Mouse (Mus musculus) adrenal gland, postnatal 25 days (tissue): ENCODE measurements at regions not wholly inside any gene's neighbourhood (a gene's known extent, or its start where the extent isn't known, plus 50 kb on each side); places are given as distances from the start of the nearest gene placed in this dataset.

Experiments used
- DNase-seq: peaks from one replicate; pipeline ENCODE4 v3.0.0; 2021; ENCODE audit warnings: mixed read lengths

DNA sequence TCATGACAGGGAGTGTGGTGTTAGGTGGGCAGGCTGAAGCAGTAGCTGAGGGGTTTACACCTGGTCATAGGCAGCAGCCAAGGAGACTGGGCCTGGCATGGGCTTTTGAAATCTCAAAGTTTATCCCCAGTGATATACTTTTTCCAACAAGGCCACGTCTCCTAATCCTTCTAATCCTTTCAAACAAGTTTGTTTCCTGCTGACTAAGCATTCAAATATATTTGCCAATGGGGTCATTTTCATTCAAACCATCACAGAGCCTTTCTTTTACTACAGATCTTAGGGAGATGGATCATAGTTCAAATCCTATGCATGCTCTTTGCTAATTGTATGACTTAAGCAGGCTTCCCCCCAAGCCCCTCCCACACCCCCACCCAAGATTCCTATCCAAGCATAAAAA lies 93.0 kb upstream of the Eef1e1 start:
- no peak for DNase-seq

DNA sequence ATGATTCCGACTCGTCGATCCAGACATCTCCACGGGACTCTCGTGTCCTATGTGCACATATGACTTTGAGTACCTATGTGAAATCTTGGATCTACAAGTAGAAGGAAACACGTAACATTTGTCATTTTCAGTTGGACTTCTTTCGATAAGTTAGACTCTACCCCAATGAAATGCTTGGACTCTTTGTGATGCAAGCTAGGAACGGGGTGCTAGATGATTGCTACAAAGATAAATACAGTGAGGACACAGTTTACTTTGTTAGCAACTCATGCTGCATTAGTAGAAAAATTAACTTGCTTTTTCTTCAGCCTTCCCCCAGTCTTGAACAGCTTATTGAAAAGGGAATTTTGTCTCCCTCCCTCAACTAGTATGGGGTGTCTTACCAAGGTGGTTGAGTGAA lies 81.2 kb upstream of the Eef1e1 start:
- no peak for DNase-seq

DNA sequence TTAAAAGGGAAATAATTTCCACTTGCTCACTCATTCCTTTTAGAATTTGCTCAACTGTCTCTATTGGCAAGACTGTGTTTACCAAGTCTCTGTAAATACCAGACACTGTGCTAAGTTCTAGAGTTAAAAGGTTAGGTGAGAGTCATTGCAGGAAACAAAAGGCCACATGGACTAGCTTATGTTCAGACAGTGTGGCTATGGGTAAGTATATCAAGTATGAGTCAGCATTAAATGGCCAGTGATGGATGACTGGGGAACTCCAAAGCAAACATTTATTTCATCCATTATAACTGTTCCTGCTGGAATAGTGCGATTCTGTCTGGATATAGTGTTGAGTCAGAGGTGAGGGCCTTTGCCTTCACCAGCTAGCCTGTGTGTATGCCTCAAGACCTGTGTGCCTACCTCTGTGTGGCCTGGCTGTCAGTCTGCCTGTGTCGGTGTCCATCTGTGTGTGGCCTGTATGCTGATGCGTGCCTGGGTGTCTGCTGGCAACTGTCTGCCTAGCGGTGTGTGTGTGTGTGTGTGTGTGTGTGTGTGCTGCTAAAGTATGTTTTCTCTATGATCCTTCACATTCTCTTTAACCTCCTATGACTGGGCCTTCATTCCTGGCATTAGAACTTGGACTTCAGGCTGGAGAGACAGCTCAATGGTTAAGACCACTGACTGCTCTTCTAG lies 77.6 kb upstream of the Eef1e1 start:
- no peak for DNase-seq

DNA sequence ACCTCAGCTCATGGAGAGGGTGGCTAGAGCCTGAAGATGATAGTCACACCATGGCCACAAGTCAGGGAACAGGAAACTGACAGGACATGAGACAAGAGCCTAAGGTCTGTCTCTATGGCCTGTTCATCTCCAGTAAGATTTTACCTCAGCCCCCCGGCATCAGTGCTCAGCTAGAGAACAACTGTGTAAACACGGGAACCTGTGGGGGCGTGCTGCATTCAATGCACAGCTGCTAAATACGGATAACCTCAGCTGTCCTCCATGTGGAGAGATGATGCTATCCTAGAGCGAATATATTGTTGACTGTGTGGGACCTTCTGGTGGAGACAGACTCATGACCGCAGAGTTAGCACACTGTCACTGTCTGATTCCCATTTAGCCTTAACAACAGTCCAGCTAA lies 76.4 kb upstream of the Eef1e1 start:
- DNase-seq, result no peak

DNA sequence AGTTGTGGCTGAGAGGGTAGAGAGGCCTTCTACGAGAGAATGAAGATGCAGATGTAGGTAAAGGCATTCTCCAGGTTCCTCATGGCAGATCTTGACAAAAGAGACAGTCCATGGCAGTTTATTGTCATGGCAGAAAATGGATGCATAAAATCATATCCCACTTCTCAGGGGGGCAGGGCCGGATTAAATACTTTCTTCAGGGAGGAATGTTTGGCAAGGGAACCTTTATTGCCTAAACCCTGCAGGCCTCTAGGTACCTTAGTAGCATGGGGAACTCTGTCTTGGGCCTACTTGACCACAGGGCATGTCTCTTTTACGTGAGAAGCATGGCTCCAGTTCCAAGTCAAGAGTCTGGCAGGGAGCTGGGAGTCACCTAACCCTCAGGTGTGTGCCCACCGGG lies 74.4 kb upstream of the Eef1e1 start:
- no peak for DNase-seq

DNA sequence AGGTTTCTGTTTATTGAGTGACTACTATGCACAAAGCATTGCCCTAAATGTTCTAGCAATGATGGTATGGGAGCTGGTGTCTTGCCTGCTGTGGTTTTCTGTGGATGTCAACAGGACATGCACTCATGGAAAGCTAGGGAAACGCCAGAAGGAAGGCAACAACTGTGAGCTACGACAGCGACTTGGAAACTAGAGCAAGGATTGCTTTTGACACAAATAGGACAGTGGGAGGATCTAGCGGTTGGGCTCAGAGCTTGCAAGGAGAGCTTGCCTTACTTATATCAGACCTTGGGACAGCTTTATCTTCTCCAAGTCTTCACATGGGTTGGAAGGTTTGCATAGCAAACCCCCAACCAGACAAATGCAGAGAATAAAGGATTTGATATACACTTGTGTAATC lies 66.6 kb upstream of the Eef1e1 start:
- no peak for DNase-seq

DNA sequence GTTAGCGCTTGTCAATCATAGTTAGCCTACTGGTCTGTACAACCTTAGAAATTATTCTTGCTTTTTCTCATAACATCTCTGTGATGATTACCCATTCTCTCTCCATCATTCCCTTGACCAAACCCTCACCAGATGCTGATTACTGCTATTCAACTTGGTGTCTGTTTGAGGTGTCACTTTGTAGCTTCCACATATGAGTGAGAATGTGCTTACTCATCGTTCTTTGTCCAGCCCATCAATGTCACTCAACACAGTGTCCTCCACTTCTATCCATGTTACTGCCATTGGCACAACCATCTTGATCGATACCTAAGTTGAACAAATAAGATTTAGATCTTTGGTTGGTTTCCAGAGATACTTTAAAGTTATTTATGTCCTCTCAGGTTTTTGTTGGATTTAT lies 62.3 kb upstream of the Eef1e1 start:
- no peak for DNase-seq

DNA sequence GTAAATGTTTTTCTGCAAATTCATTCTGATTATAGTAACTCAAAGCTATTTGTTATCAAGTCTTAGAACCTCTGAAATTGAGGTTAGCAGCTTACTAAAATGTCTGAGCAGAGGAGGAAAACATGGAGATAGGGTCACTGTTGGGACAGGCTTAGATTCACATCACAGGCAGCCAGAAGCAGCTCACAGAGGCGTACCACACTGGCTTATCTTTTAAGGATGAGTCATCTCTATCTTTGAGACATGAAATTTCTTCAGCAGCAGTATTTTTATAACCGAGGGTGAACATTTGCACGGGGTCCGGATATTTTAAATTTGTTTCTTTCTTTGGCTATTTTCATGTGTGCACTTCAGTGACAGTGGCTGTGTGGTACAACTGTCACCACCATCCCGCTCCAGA lies 56.0 kb upstream of the Eef1e1 start:
- no peak for DNase-seq
